Mouse (Mus musculus): ENCODE results near the gene Cbfb. TPM values are rescaled to one million over a fixed set of nuclear protein-coding genes. Genes with fewer than 3 reads are reported as not detected.

The Cbfb gene
- polyA plus RNA-seq, 1 experiment from 2014 or later: 31.1 TPM

DNA sequence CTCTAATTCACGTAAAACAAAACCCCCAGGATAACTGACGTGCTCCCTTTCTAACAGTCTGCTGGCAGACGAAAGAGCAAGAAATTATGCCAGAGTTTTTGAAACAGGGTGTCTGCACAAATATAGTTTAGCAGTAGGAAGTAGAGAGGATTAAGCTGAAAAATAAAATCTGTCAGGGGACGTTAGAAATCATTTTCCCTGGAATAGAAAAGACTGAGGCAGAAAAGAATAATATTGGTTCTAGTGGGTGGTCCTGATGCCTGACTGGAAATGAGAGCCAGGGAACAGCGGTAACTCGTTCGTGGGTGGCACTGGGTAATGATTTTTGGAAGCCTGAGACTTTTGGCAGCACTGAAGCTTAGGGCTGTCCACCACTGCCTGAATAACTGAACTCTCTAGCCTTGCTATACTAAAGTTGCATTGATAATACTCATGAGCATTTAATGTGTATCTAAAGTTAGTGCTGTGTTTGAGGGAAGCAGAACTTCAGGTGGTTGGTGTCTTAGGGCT lies 36.3 kb downstream of the Cbfb start:
- no peaks in the 10 kb centered on the region; the same call in 1 of the 2 replicates for H3K36me3 ChIP-seq (ENCODE audit: control insufficient read depth, insufficient read depth, low read length)
- no peak for ATAC-seq (replicated peaks; ENCODE audit: low FRiP score)
- H3K27ac ChIP-seq (ENCODE audit: low read depth, low read length): no peak overlapping the region
- H3K27me3 ChIP-seq (replicated peaks; ENCODE audit: control insufficient read depth, insufficient read depth, low read length): no peaks in the 10 kb centered on the region
- DNase-seq (ENCODE audit: low spot score): no peak
- no peak overlapping the region for H3K4me3 ChIP-seq (ENCODE audit: low read depth, low read length)
- H3K9ac ChIP-seq (ENCODE audit: low read depth, low read length): no peak overlapping the region
- H3K4me1 ChIP-seq (replicated peaks; ENCODE audit: control insufficient read depth, insufficient read depth, low read length): peaks cover 2% of the 10 kb centered on the region; the same call in 1 of the 2 replicates
- WGBS: 82% methylated on average over 7 of the region's 7 CpGs
- no peaks in the 10 kb centered on the region for H3K9me3 ChIP-seq (ENCODE audit: control insufficient read depth, low read length)
- no peak overlapping the region for H3K4me2 ChIP-seq

- Histone ChIP-seq H3K4me1 (replicated peaks; ENCODE audit: control insufficient read depth, insufficient read depth, low read length) (peaks cover 2% of the 10 kb centered on the region; the same call in 1 of the 2 replicates), H3K4me3 (ENCODE audit: low read depth, low read length) (no peak overlapping the region), H3K27me3 (replicated peaks; ENCODE audit: control insufficient read depth, insufficient read depth, low read length) (no peaks in the 10 kb centered on the region), H3K36me3 (ENCODE audit: control insufficient read depth, insufficient read depth, low read length) (no peaks in the 10 kb centered on the region; the same call in 1 of the 2 replicates), H3K9me3 (ENCODE audit: control insufficient read depth, low read length) (no peaks in the 10 kb centered on the region), H3K4me2 (no peak overlapping the region), H3K27ac (ENCODE audit: low read depth, low read length) (no peak overlapping the region), H3K9ac (ENCODE audit: low read depth, low read length) (no peak overlapping the region)
- no peak for DNase-seq (ENCODE audit: low spot score)
- ATAC-seq (replicated peaks; ENCODE audit: low FRiP score): no peak
- WGBS: 71% methylated on average over 2 of the region's 2 CpGs
These were observed 37.3 kb downstream of the Cbfb start for GRCm38 (mm10) chr8:105207675-105208273.

DNA sequence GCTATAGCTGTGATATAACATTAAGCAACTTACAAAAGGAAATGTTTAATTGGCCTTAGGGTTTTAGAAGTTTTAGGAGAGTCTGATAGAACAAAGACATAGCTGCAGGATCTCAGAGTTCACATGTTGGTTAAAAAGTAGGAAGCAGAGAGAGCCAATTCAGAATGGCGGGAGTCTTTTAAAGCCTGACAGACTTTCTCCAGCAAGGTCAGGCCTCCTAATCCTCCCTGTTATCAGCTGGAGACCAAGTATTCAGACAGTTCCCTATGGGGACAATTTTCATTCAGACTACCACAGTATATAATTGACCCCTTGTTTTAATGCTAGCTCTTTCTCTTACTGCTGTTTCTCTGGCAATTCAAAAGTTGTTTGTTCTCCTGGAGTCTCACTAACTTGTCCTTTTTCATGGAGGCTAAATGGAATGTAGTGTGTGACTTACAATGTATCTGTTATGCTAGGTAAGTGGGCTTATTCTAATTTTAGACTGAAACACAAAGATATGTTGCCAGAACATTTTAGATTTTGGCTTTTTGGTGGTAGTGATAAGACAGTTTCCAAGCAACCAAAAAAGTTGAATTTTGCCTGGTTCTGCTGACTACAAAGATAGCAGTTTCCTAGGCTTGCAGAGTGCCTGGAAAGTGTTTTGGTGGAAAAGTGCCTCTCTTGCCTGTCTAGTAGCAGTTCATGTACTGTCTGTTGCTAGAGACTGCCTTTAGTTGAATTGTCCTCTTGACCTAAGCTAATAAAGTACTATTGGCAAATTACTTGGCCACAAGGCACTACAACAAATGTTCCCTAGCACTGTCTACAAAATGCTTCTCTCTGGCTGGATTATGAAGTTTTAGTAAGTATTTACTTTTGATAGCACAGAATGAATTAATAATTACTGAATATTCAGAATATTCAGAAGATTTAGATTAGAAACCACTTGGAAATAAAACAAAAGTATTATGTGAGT lies 39.0 kb downstream of the Cbfb start:
- WGBS: 46% methylated on average over 1 of the region's 1 CpGs
- DNase-seq (ENCODE audit: low spot score) (no peak), ATAC-seq (replicated peaks; ENCODE audit: low FRiP score) (0 out of 2 replicates have a peak, but pooled peaks have one; percentile 49)
- peaks cover 2% of the 10 kb centered on the region; the same call in 1 of the 2 replicates for H3K4me1 ChIP-seq (replicated peaks; ENCODE audit: control insufficient read depth, insufficient read depth, low read length)
- no peaks in the 10 kb centered on the region; the same call in 1 of the 2 replicates for H3K36me3 ChIP-seq (ENCODE audit: control insufficient read depth, insufficient read depth, low read length)
- no peak overlapping the region for H3K4me3 ChIP-seq (ENCODE audit: low read depth, low read length)
- no peak overlapping the region for H3K9ac ChIP-seq (ENCODE audit: low read depth, low read length)
- no peaks in the 10 kb centered on the region for H3K9me3 ChIP-seq (ENCODE audit: control insufficient read depth, low read length)
- H3K4me2 ChIP-seq: no peak overlapping the region
- no peak overlapping the region; the same call in 1 of the 2 replicates for H3K27ac ChIP-seq (ENCODE audit: low read depth, low read length)
- no peaks in the 10 kb centered on the region for H3K27me3 ChIP-seq (replicated peaks; ENCODE audit: control insufficient read depth, insufficient read depth, low read length)

DNA sequence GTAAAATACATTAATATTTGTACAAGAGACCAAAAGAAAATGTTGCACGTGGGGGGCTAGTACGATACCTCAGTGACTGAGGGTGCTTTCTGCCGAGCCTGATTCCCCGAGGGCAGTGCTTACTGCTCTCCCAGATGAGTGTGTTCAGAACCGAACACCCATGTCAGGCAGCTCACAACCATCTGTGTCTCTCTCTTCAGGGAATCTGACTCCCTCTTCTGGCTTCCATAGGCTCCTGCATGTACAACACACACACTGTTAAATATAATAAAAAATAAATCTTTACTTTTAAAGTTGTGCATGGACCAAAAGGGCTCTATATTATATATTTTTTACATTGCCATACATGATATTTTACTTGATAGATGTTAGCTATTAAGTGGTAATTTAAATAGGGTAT lies 43.6 kb downstream of the Cbfb start:
- 84% methylated on average over 5 of the region's 5 CpGs for WGBS
- Histone ChIP-seq H3K4me2 (no peak overlapping the region), H3K36me3 (ENCODE audit: control insufficient read depth, insufficient read depth, low read length) (peaks cover 4% of the 10 kb centered on the region; the same call in 1 of the 2 replicates), H3K4me1 (replicated peaks; ENCODE audit: control insufficient read depth, insufficient read depth, low read length) (no peaks in the 10 kb centered on the region; the same call in 1 of the 2 replicates), H3K27me3 (replicated peaks; ENCODE audit: control insufficient read depth, insufficient read depth, low read length) (no peaks in the 10 kb centered on the region), H3K9me3 (ENCODE audit: control insufficient read depth, low read length) (no peaks in the 10 kb centered on the region), H3K9ac (ENCODE audit: low read depth, low read length) (no peak overlapping the region), H3K4me3 (ENCODE audit: low read depth, low read length) (no peak overlapping the region), H3K27ac (ENCODE audit: low read depth, low read length) (no peak overlapping the region)
- ATAC-seq (replicated peaks; ENCODE audit: low FRiP score) (no peak), DNase-seq (ENCODE audit: low spot score) (no peak)

GRCm38 (mm10) chr8:105217926-105218522 lies 47.5 kb downstream of the Cbfb start:
- no peak overlapping the region for H3K4me2 ChIP-seq
- H3K9ac ChIP-seq (ENCODE audit: low read depth, low read length): no peak overlapping the region
- DNase-seq (ENCODE audit: low spot score) (no peak), ATAC-seq (replicated peaks; ENCODE audit: low FRiP score) (no peak)
- peaks cover 4% of the 10 kb centered on the region; the same call in 1 of the 2 replicates for H3K36me3 ChIP-seq (ENCODE audit: control insufficient read depth, insufficient read depth, low read length)
- no peaks in the 10 kb centered on the region for H3K27me3 ChIP-seq (replicated peaks; ENCODE audit: control insufficient read depth, insufficient read depth, low read length)
- 69% methylated on average over 5 of the region's 5 CpGs for WGBS
- H3K27ac ChIP-seq (ENCODE audit: low read depth, low read length): no peak overlapping the region
- H3K9me3 ChIP-seq (ENCODE audit: control insufficient read depth, low read length): no peaks in the 10 kb centered on the region
- no peak overlapping the region for H3K4me3 ChIP-seq (ENCODE audit: low read depth, low read length)
- no peaks in the 10 kb centered on the region for H3K4me1 ChIP-seq (replicated peaks; ENCODE audit: control insufficient read depth, insufficient read depth, low read length)

DNA sequence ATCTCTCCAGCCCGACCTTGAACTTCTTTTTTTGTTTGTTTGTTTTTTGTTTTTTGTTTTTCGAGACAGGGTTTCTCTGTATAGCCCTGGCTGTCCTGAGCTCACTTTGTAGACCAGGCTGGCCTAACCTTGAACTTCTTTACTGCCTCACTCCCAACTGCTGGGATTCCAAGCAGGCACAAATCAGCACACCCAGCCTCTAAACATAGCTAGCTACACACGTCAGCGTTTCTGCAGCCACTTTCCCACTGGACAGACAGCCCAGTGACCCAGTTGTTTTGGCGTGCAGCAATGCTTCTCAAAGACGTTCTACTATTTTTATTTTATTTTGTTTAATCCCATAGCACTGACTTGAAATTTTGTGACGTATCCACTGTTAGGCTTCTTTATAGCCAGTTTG lies 53.4 kb downstream of the Cbfb start:
- H3K27ac ChIP-seq (ENCODE audit: low read depth, low read length): no peak overlapping the region
- no peaks in the 10 kb centered on the region for H3K36me3 ChIP-seq (ENCODE audit: control insufficient read depth, insufficient read depth, low read length)
- H3K9me3 ChIP-seq (ENCODE audit: control insufficient read depth, low read length): no peaks in the 10 kb centered on the region
- no peak overlapping the region; the same call in 1 of the 2 replicates for H3K9ac ChIP-seq (ENCODE audit: low read depth, low read length)
- H3K4me1 ChIP-seq (replicated peaks; ENCODE audit: control insufficient read depth, insufficient read depth, low read length): peaks cover 6% of the 10 kb centered on the region; the same call in 1 of the 2 replicates
- H3K4me2 ChIP-seq: no peak overlapping the region
- WGBS: 80% methylated on average over 7 of the region's 7 CpGs
- no peaks in the 10 kb centered on the region for H3K27me3 ChIP-seq (replicated peaks; ENCODE audit: control insufficient read depth, insufficient read depth, low read length)
- DNase-seq (ENCODE audit: low spot score): no peak
- no peak overlapping the region for H3K4me3 ChIP-seq (ENCODE audit: low read depth, low read length)
- no peak for ATAC-seq (replicated peaks; ENCODE audit: low FRiP score)

DNA sequence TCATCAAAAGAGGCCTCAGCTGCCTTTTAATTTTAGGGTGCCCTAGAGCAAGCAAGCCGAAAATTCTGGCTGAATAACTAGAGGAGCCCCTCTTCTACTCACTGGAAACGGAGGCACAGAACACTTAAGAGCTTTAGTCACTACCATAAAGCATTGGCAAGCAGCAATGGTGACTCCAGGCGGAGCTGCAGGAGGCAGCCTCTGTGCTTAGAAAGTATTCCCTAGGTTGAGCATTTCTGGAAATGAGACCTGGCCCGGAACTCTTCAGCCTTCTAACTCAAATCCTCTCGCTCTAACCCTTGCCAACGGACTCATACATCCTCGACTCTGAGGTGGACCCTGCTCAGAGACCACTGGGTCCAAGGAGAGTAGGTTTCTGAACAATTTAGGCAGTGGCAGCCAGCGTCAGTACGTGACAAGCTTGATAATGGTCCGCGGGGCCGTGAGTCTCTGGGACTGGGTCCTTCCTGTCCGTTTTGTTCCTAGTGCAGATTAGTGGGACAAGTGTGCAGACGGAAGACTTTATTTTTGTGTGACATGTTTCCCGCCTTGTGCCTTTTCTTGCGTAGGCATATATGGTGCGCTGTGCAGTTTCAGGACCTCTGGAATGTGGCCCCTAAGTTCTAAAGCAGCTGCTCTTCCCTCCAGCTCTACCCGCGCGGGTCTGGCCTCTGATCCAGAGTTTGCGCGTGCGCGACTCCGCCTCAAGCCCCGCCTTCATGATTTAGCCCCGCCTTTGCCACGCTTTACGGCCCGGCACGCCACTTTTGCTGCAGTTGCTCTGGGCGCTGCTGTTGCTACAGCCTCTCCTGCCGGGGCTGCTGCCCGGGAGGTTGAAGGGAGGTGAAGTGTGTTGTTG lies 54.2 kb downstream of the Cbfb start, which contains the start of gene D230025D16Rik:
TSS of gene D230025D16Rik (plus strand) at position 733 of the 859 bp plus-strand sequence.
- Histone ChIP-seq H3K9me3 (ENCODE audit: control insufficient read depth, low read length) (no peaks in the 10 kb centered on the region), H3K9ac (ENCODE audit: low read depth, low read length) (peak within 1 kb of the TSS; percentile 95), H3K4me2 (peak within 1 kb of the TSS; percentile 87), H3K4me1 (replicated peaks; ENCODE audit: control insufficient read depth, insufficient read depth, low read length) (peaks cover 6% of the 10 kb centered on the region; the same call in 1 of the 2 replicates), H3K4me3 (ENCODE audit: low read depth, low read length) (peak within 1 kb of the TSS; percentile 99), H3K36me3 (ENCODE audit: control insufficient read depth, insufficient read depth, low read length) (no peaks in the 10 kb centered on the region), H3K27ac (ENCODE audit: low read depth, low read length) (peak within 1 kb of the TSS; percentile 80), H3K27me3 (replicated peaks; ENCODE audit: control insufficient read depth, insufficient read depth, low read length) (no peaks in the 10 kb centered on the region)
- DNase-seq (ENCODE audit: low spot score): peak; percentile 97
- peak; percentile 92 for ATAC-seq (replicated peaks; ENCODE audit: low FRiP score)
- WGBS: 4% methylated on average over 34 of the region's 34 CpGs
